Mouse (Mus musculus) liver, adult 2 months (tissue): ENCODE measurements around the gene Coq7. TPM values are rescaled to one million over a fixed set of nuclear protein-coding genes. Genes with fewer than 3 reads are reported as not detected.
A peak's percentile ranks its signal among the peaks of the same experiment; 100 is the strongest.

Source experiments
- DNase-seq: peaks from one replicate; pipeline ENCODE4 v3.0.0-alpha.2; 2011; ENCODE audit warnings: low read depth, low spot score; ENCODE audit errors: extremely low read depth
- H3K27ac ChIP-seq: fragments of 200-500 bp; replicated peaks from 2 replicates; pipeline ENCODE4 v1.5.1; 2012; ENCODE audit warnings: low read depth, mild to moderate bottlenecking, control low read depth, inconsistent platforms, low read length; ENCODE audit not compliant: insufficient read depth
- H3K27me3 ChIP-seq: fragments of 200-500 bp; 2 replicates; pipeline ENCODE4 v1.6.1; 2012; ENCODE audit warnings: mild to moderate bottlenecking, moderate library complexity, low read length, inconsistent platforms; ENCODE audit not compliant: control insufficient read depth, insufficient read depth
- H3K36me3 ChIP-seq: fragments of 200-500 bp; 2 replicates; pipeline ENCODE4 v1.6.1; 2012; ENCODE audit warnings: low read length, inconsistent platforms; ENCODE audit not compliant: control insufficient read depth, insufficient read depth
- H3K4me1 ChIP-seq: fragments of 200-500 bp; 2 replicates; pipeline ENCODE4 v1.6.1; 2011; ENCODE audit warnings: low read length; ENCODE audit not compliant: control insufficient read depth, insufficient read depth
- H3K4me3 ChIP-seq: fragments of 200-500 bp; 2 replicates; pipeline ENCODE4 v1.5.1; 2011; ENCODE audit warnings: low read depth, mild to moderate bottlenecking, control low read depth, low read length, moderate library complexity; ENCODE audit not compliant: insufficient read depth
- H3K79me2 ChIP-seq: fragments of 200-500 bp; 2 replicates; pipeline ENCODE4 v1.6.1; 2012; ENCODE audit warnings: inconsistent platforms, mild to moderate bottlenecking, low read length, moderate library complexity; ENCODE audit not compliant: control insufficient read depth, insufficient read depth
- H3K9ac ChIP-seq: fragments of 200-500 bp; 2 replicates; pipeline ENCODE4 v1.6.1; 2012; ENCODE audit warnings: low read depth, mild to moderate bottlenecking, control low read depth, inconsistent platforms, low read length
- CTCF ChIP-seq: fragments of 200-500 bp; IDR thresholded peaks from 2 replicates; pipeline ENCODE4 v1.5.1; 2011; ENCODE audit warnings: low read depth, low read length, control low read depth
- POLR2A ChIP-seq: fragments of 200-500 bp; IDR thresholded peaks from 2 replicates; pipeline ENCODE4 v1.6.1; 2011; ENCODE audit warnings: low read length, control low read depth; ENCODE audit not compliant: insufficient read depth; ENCODE audit errors: extremely low read depth
- WGBS: fragments of 180-500 bp; shearing (Covaris S2); methylation state at CpG from one replicate; pipeline ENCODE4 v1.1.7; 2018; 5-methylcytosine and 5-hydroxymethylcytosine counted together
- polyA plus RNA-seq: library from polyadenylated mRNA; depleted of rRNA; stranded (reverse); fragments of >200 nt; gene quantifications from 2 replicates; pipeline ENCODE4 v1.2.3, GENCODE M21; 2012
- total RNA-seq: library from RNA; depleted of rRNA; stranded (reverse); fragments of >200 nt; gene quantifications from 2 replicates; pipeline ENCODE4 v1.2.3, GENCODE M21; 2014

Gene Coq7
- total and polyA plus RNA-seq, 2 experiments = 40.1 to 41.5 TPM

GRCm38 (mm10) chr7:118532519-118533177, 508 bp downstream of the Coq7 start:
- H3K36me3 ChIP-seq = no peaks in the 10 kb centered on the region; the same call in 1 of the 2 replicates
- TF ChIP-seq CTCF (no peak), POLR2A (no peak)
- H3K9ac ChIP-seq = peak overlapping the region; percentile 97
- WGBS = under 1% methylated on average over 36 of the region's 36 CpGs
- no peaks in the 10 kb centered on the region; the same call in 1 of the 2 replicates for H3K79me2 ChIP-seq
- H3K27me3 ChIP-seq = no peaks in the 10 kb centered on the region
- H3K4me1 ChIP-seq = 0 out of 2 replicates have a peak, but pooled peaks cover 1% of the 10 kb centered on the region
- peak overlapping the region; percentile 92 for H3K4me3 ChIP-seq
- peak overlapping the region; percentile 99 for H3K27ac ChIP-seq
- peak; percentile 95 for DNase-seq

DNA sequence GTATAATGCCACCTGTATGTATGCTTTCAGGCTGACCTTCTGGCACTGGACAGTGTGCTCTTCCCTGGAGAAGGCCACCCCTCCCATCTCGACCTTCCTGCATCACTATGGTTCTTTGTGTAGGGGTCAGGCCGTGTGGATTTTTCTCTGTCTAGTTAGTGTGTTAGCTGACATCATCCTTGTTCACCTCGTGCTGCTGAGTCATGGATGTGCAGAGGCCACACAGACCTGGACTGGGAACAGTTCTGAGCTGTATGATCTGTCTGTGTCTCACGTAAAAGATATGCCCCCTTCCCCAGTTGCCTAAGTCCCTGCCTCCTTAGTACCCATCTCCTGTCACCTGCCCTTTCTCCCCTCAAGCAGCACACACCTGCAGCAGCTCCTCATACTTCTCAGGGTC, 6.2 kb downstream of the Coq7 start:
- 84% methylated on average over 4 of the region's 4 CpGs for WGBS

DNA sequence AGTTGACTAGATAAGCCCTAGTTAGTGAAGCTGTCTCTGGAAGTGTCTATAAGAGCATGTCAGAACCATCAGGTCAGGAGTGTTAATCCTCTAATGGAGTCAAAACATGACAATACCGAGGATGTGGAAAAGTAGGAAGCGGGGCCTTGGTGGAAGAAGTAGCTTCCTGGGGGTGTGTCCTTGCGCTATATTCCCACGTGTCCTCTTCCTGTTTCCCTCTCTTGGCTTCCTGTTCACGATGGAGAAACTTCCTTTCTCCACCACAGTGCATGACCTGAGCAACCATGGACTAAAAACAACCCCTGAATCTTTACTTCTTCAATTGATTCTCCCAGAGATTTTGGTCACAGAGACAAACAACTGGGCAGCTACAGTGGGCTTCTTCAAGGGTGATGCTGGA, 11.1 kb downstream of the Coq7 start:
- Histone ChIP-seq H3K27me3 (no peaks in the 10 kb centered on the region), H3K4me1 (no peaks in the 10 kb centered on the region), H3K9ac (no peak overlapping the region), H3K79me2 (no peaks in the 10 kb centered on the region), H3K36me3 (peaks cover 4% of the 10 kb centered on the region; the same call in 1 of the 2 replicates), H3K27ac (no peak overlapping the region), H3K4me3 (no peak overlapping the region)
- peak; percentile 25 for DNase-seq
- 78% methylated on average over 5 of the region's 5 CpGs for WGBS
- no peak for TF ChIP-seq POLR2A
- TF ChIP-seq CTCF = no peak

More for the DNA sequence above, 6.2 kb downstream of the Coq7 start:
- DNase-seq = no peak
- Histone ChIP-seq H3K36me3 (peaks cover 6% of the 10 kb centered on the region), H3K27me3 (no peaks in the 10 kb centered on the region), H3K4me1 (no peaks in the 10 kb centered on the region), H3K27ac (no peak overlapping the region), H3K79me2 (no peaks in the 10 kb centered on the region; the same call in 1 of the 2 replicates), H3K9ac (no peak overlapping the region), H3K4me3 (no peak overlapping the region)
- TF ChIP-seq CTCF = no peak
- no peak for TF ChIP-seq POLR2A

DNA sequence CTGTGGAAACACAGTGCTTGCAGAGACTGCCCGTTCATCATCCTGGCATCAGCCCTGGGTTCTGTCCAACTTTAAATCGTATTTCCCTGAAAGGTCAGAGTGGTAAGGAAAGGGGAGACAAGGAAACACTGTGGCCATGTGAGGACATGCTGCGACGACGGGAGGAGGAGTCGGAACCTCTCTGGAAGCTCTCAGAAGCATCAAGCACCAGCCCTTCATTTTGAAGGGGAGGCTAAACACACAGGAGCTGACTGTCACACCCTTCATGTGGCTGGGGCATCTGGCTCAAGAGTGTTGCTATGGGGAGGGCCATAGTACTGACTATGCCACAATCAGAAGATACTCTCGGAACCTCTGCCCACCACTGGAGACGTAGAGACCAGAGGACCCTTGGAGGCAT, 13.5 kb downstream of the Coq7 start:
- Histone ChIP-seq H3K79me2 (no peaks in the 10 kb centered on the region), H3K27ac (no peak overlapping the region), H3K36me3 (no peaks in the 10 kb centered on the region), H3K4me3 (no peak overlapping the region), H3K27me3 (no peaks in the 10 kb centered on the region), H3K4me1 (no peaks in the 10 kb centered on the region), H3K9ac (no peak overlapping the region)
- no peak for TF ChIP-seq CTCF
- 78% methylated on average over 8 of the region's 8 CpGs for WGBS
- no peak for DNase-seq

DNA sequence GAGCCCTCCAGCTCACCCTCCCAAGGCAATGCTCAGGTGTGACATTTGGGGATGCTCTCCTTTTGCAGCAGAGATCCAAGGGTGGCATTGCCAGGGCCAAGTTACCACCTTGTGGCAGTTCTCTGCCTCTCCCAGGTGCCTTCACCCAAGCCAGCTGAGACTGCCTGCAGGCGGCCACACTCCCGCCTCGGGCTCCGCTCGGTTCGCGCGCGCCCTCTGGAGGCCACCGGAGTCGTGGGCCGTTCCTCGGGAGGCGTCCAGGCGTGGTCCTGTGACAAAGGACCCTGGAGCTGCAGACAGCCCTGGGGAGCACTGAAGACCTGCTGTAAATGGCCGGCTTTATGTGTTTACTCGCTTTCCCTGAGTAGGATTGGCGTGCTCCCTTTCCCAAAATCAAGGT, 14.5 kb downstream of the Coq7 start:
- peak; percentile 10 for DNase-seq
- H3K4me3 ChIP-seq = no peak overlapping the region
- H3K9ac ChIP-seq = no peak overlapping the region
- no peaks in the 10 kb centered on the region for H3K27me3 ChIP-seq
- WGBS = 2% methylated on average over 18 of the region's 18 CpGs
- H3K79me2 ChIP-seq = no peaks in the 10 kb centered on the region
- no peaks in the 10 kb centered on the region for H3K36me3 ChIP-seq
- H3K4me1 ChIP-seq = no peaks in the 10 kb centered on the region
- TF ChIP-seq POLR2A = no peak
- peak; percentile 89 for TF ChIP-seq CTCF
- no peak overlapping the region for H3K27ac ChIP-seq

DNA sequence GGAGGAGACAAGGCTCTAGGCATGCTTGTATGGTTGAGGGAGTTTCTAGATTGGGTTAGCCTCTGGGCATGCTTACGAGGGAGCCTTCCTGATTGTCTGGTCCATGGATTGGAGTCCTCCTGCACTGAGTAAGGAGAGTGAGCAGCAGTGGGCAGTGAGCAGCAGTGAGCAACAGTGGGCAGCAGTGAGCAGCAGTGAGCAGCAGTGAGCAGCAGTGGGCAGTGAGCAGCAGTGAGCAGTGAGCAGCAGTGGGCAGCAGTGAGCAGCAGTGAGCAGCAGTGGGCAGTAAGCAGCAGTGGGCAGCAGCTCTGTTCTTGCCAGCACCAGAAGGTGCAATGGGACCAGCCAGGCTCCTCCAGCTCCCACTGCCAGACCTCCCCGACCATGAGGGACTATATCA, 15.3 kb downstream of the Coq7 start:
- WGBS = 62% methylated on average over 2 of the region's 2 CpGs
- Histone ChIP-seq H3K27ac (no peak overlapping the region), H3K36me3 (no peaks in the 10 kb centered on the region), H3K9ac (no peak overlapping the region), H3K4me1 (no peaks in the 10 kb centered on the region), H3K79me2 (no peaks in the 10 kb centered on the region), H3K27me3 (no peaks in the 10 kb centered on the region), H3K4me3 (no peak overlapping the region)
- TF ChIP-seq CTCF (peak; percentile 69), POLR2A (no peak)
- peak; percentile 17 for DNase-seq
